Comparison of ENCODE assay signal across 23 mouse cellular contexts in the genomic region with DNA sequence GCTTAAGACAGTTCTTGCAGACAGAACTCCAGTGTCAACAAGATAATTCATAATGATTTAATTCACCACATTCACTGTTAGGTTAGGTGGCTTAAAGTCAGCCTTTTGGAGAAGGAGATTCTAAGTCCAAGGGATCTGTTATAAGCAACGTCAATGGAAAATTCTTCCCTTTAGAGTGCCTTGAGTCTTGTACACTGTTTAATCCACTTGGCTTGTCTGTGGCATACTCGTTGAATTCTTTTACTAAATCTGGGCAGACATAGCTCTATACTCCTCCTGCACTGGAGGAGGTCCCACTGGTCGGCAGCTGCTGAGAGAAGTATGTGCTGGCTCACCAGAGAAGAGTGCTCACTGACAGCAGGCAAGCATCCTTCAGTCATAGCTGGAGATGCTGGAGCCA.
A peak's percentile ranks its signal among the peaks of the same experiment; 100 is the strongest.
DNase-seq lines count a peak whose midpoint lies in the region; ATAC-seq and TF ChIP-seq lines count a peak whose summit lies in the region.
"Had no signal": no experiment of that assay in that cellular context is flagged by ENCODE, and none has a peak within 500 bp of the region (broad histone marks: within the 10 kb centered on the region; RNA-seq: fewer than 3 reads in every experiment).

No protein-coding gene starts in this region.

- H3K4me1 ChIP-seq in lung, embryonic 14.5 days (ENCODE audit: insufficient read depth) = 0 out of 2 replicates have a peak, but pooled peaks cover 8% of the 10 kb centered on the region
- H3K4me1 ChIP-seq in lung, postnatal 0 days (ENCODE audit: insufficient read depth, low read depth, low read length) = no peaks in the 10 kb centered on the region
- no peaks in the 10 kb centered on the region; the same call in 1 of the 2 replicates for H3K4me1 ChIP-seq in stomach, embryonic 15.5 days
- H3K4me1 ChIP-seq in midbrain, embryonic 15.5 days = no peaks in the 10 kb centered on the region
- H3K4me1 ChIP-seq: embryonic facial prominence, embryonic 13.5 days; limb, embryonic 13.5 days had no signal

- 40% methylated on average over 3 of the region's 3 CpGs for WGBS in lung, embryonic 14.5 days
- 48% methylated on average over 3 of the region's 3 CpGs for WGBS in lung, postnatal 0 days
- 40% methylated on average over 3 of the region's 3 CpGs for WGBS in stomach, embryonic 15.5 days
- 66% methylated on average over 3 of the region's 3 CpGs for WGBS in midbrain, embryonic 15.5 days

- H3K9me3 ChIP-seq in lung, embryonic 14.5 days (ENCODE audit: low read depth, low read length) = no peaks in the 10 kb centered on the region
- no peaks in the 10 kb centered on the region for H3K9me3 ChIP-seq in lung, postnatal 0 days (ENCODE audit: low read length)
- H3K9me3 ChIP-seq in stomach, embryonic 15.5 days = no peaks in the 10 kb centered on the region
- no peaks in the 10 kb centered on the region for H3K9me3 ChIP-seq in midbrain, embryonic 15.5 days
- H3K9me3 ChIP-seq: embryonic facial prominence, embryonic 13.5 days; limb, embryonic 13.5 days had no signal

- TF ChIP-seq CTCF in gastrocnemius, adult 2 months (IDR thresholded peaks at IDR 0.05) = no peak
- TF ChIP-seq CTCF in lung, embryonic 14.5 days (IDR thresholded peaks at IDR 0.05; ENCODE audit: low read depth) = no peak
- TF ChIP-seq CTCF in lung, postnatal 0 days (IDR thresholded peaks at IDR 0.05) = no peak

- H3K27ac ChIP-seq in gastrocnemius, adult 2 months = peak overlapping the region; percentile 31; the same call in 1 of the 2 replicates
- H3K27ac ChIP-seq in lung, embryonic 14.5 days (ENCODE audit: low read depth) = no peak overlapping the region
- H3K27ac ChIP-seq in lung, postnatal 0 days (ENCODE audit: low read length) = no peak overlapping the region
- H3K27ac ChIP-seq in stomach, embryonic 15.5 days = peak overlapping the region; percentile 49; the same call in 1 of the 2 replicates
- H3K27ac ChIP-seq in midbrain, embryonic 15.5 days = no peak overlapping the region
- H3K27ac ChIP-seq: embryonic facial prominence, embryonic 13.5 days; hindbrain, postnatal 0 days; layer of hippocampus, adult 2 months; limb, embryonic 13.5 days had no signal

- H3K4me2 ChIP-seq in lung, embryonic 14.5 days = no peak overlapping the region
- no peak overlapping the region for H3K4me2 ChIP-seq in lung, postnatal 0 days (replicated peaks; ENCODE audit: low read depth, low read length)
- no peak overlapping the region for H3K4me2 ChIP-seq in stomach, embryonic 15.5 days
- H3K4me2 ChIP-seq in midbrain, embryonic 15.5 days = no peak overlapping the region
- H3K4me2 ChIP-seq: embryonic facial prominence, embryonic 13.5 days; limb, embryonic 13.5 days; liver, embryonic 11.5 days had no signal

- H3K27me3 ChIP-seq in lung, embryonic 14.5 days (ENCODE audit: insufficient read depth, low read length) = no peaks in the 10 kb centered on the region
- no peaks in the 10 kb centered on the region for H3K27me3 ChIP-seq in lung, postnatal 0 days (replicated peaks; ENCODE audit: insufficient read depth, low read length)
- H3K27me3 ChIP-seq in stomach, embryonic 15.5 days (replicated peaks) = no peaks in the 10 kb centered on the region
- no peaks in the 10 kb centered on the region for H3K27me3 ChIP-seq in midbrain, embryonic 15.5 days (replicated peaks)
- H3K27me3 ChIP-seq: embryonic facial prominence, embryonic 13.5 days; limb, embryonic 13.5 days had no signal

- H3K36me3 ChIP-seq in lung, embryonic 14.5 days (ENCODE audit: insufficient read depth) = no peaks in the 10 kb centered on the region
- H3K36me3 ChIP-seq in lung, postnatal 0 days (ENCODE audit: insufficient read depth, low read length) = no peaks in the 10 kb centered on the region
- H3K36me3 ChIP-seq in stomach, embryonic 15.5 days = no peaks in the 10 kb centered on the region
- H3K36me3 ChIP-seq in midbrain, embryonic 15.5 days (replicated peaks) = no peaks in the 10 kb centered on the region
- H3K36me3 ChIP-seq: embryonic facial prominence, embryonic 13.5 days; limb, embryonic 13.5 days had no signal

- DNase-seq in gastrocnemius, adult 2 months = no peak
- no peak for DNase-seq in gastrocnemius, postnatal 10 days
- peak; percentile 14 for DNase-seq in lung, embryonic 14.5 days
- DNase-seq in lung, postnatal 0 days (ENCODE audit: low spot score) = no peak
- DNase-seq in Muller cell, postnatal 12 days (ENCODE audit: inconsistent ontology term) = peak; percentile 22
- no peak for DNase-seq in adrenal gland, adult 8-10 months
- DNase-seq: adrenal gland, postnatal 25 days; cerebellum, adult 11-12 months; cerebellum, adult 9-11 months; embryo, embryonic 11 days; kidney, adult 11 months; kidney, postnatal 36 days; midbrain, embryonic 14.5 days; thymus, postnatal 4 days had no signal

- intact Hi-C loops in gastrocnemius, adult 2 months (cut with DNase I) = no loop called here

- H3K9ac ChIP-seq in lung, embryonic 14.5 days = no peak overlapping the region
- H3K9ac ChIP-seq in lung, postnatal 0 days (replicated peaks; ENCODE audit: low read depth) = no peak overlapping the region
- H3K9ac ChIP-seq in stomach, embryonic 15.5 days = no peak overlapping the region
- no peak overlapping the region for H3K9ac ChIP-seq in midbrain, embryonic 15.5 days
- H3K9ac ChIP-seq: embryonic facial prominence, embryonic 13.5 days; limb, embryonic 13.5 days had no signal

- H3K4me3 ChIP-seq in gastrocnemius, adult 2 months = no peak overlapping the region
- H3K4me3 ChIP-seq in lung, embryonic 14.5 days (ENCODE audit: low read depth, low read length) = no peak overlapping the region
- H3K4me3 ChIP-seq in lung, postnatal 0 days (ENCODE audit: low read depth, low read length) = no peak overlapping the region
- H3K4me3 ChIP-seq in stomach, embryonic 15.5 days (replicated peaks) = no peak overlapping the region
- no peak overlapping the region for H3K4me3 ChIP-seq in midbrain, embryonic 15.5 days
- H3K4me3 ChIP-seq: embryonic facial prominence, embryonic 13.5 days; erythroblast, embryonic 14.5 days; layer of hippocampus, adult 2 months; limb, embryonic 13.5 days had no signal

- ATAC-seq in lung, embryonic 14.5 days (ENCODE audit: insufficient read depth) = no peak
- ATAC-seq in lung, postnatal 0 days = no peak
- ATAC-seq in stomach, embryonic 15.5 days (ENCODE audit: insufficient read depth, low FRiP score, low read depth) = no peak
- no peak for ATAC-seq in midbrain, embryonic 15.5 days (replicated peaks)
- ATAC-seq: forebrain, embryonic 16.5 days; hindbrain, postnatal 0 days had no signal

- TF ChIP-seq EP300 in lung, postnatal 0 days (IDR thresholded peaks at IDR 0.05) = no peak

Comparison
In these comparisons a context has a peak if more than half of its experiments do, and no peak if none do; other contexts are left out.
1. DNase-seq: peak in lung, embryonic 14.5 days (single experiment) and Muller cell, postnatal 12 days (single experiment); none in gastrocnemius, adult 2 months (single experiment), gastrocnemius, postnatal 10 days (single experiment), lung, postnatal 0 days (single experiment) and adrenal gland, adult 8-10 months (single experiment).
2. H3K27ac ChIP-seq: peak in gastrocnemius, adult 2 months (single experiment) and stomach, embryonic 15.5 days (single experiment); none in lung, embryonic 14.5 days (single experiment), lung, postnatal 0 days (single experiment) and midbrain, embryonic 15.5 days (single experiment).